Mouse (Mus musculus) liver, adult 2 months (tissue): ENCODE data around the gene Nim1k. TPM values are rescaled to one million over a fixed set of nuclear protein-coding genes. Genes with fewer than 3 reads are reported as not detected.

Source experiments
- DNase-seq: peaks from one replicate; pipeline ENCODE4 v3.0.0-alpha.2; 2011; ENCODE audit warnings: low read depth, low spot score; ENCODE audit errors: extremely low read depth
- H3K27ac ChIP-seq: fragments of 200-500 bp; replicated peaks from 2 replicates; pipeline ENCODE4 v1.5.1; 2012; ENCODE audit warnings: low read depth, mild to moderate bottlenecking, control low read depth, inconsistent platforms, low read length; ENCODE audit not compliant: insufficient read depth
- H3K27me3 ChIP-seq: fragments of 200-500 bp; 2 replicates; pipeline ENCODE4 v1.6.1; 2012; ENCODE audit warnings: mild to moderate bottlenecking, moderate library complexity, low read length, inconsistent platforms; ENCODE audit not compliant: control insufficient read depth, insufficient read depth
- H3K36me3 ChIP-seq: fragments of 200-500 bp; 2 replicates; pipeline ENCODE4 v1.6.1; 2012; ENCODE audit warnings: low read length, inconsistent platforms; ENCODE audit not compliant: control insufficient read depth, insufficient read depth
- H3K4me1 ChIP-seq: fragments of 200-500 bp; 2 replicates; pipeline ENCODE4 v1.6.1; 2011; ENCODE audit warnings: low read length; ENCODE audit not compliant: control insufficient read depth, insufficient read depth
- H3K4me3 ChIP-seq: fragments of 200-500 bp; 2 replicates; pipeline ENCODE4 v1.5.1; 2011; ENCODE audit warnings: low read depth, mild to moderate bottlenecking, control low read depth, low read length, moderate library complexity; ENCODE audit not compliant: insufficient read depth
- H3K79me2 ChIP-seq: fragments of 200-500 bp; 2 replicates; pipeline ENCODE4 v1.6.1; 2012; ENCODE audit warnings: inconsistent platforms, mild to moderate bottlenecking, low read length, moderate library complexity; ENCODE audit not compliant: control insufficient read depth, insufficient read depth
- H3K9ac ChIP-seq: fragments of 200-500 bp; 2 replicates; pipeline ENCODE4 v1.6.1; 2012; ENCODE audit warnings: low read depth, mild to moderate bottlenecking, control low read depth, inconsistent platforms, low read length
- CTCF ChIP-seq: fragments of 200-500 bp; IDR thresholded peaks from 2 replicates; pipeline ENCODE4 v1.5.1; 2011; ENCODE audit warnings: low read depth, low read length, control low read depth
- POLR2A ChIP-seq: fragments of 200-500 bp; IDR thresholded peaks from 2 replicates; pipeline ENCODE4 v1.6.1; 2011; ENCODE audit warnings: low read length, control low read depth; ENCODE audit not compliant: insufficient read depth; ENCODE audit errors: extremely low read depth
- WGBS: fragments of 180-500 bp; shearing (Covaris S2); methylation state at CpG from one replicate; pipeline ENCODE4 v1.1.7; 2018; 5-methylcytosine and 5-hydroxymethylcytosine counted together
- polyA plus RNA-seq: library from polyadenylated mRNA; depleted of rRNA; stranded (reverse); fragments of >200 nt; gene quantifications from 2 replicates; pipeline ENCODE4 v1.2.3, GENCODE M21; 2012
- total RNA-seq: library from RNA; depleted of rRNA; stranded (reverse); fragments of >200 nt; gene quantifications from 2 replicates; pipeline ENCODE4 v1.2.3, GENCODE M21; 2014

Gene Nim1k
- total and polyA plus RNA-seq, 2 experiments: 0.81 to 1.3 TPM

- Histone ChIP-seq H3K4me3 (no peak overlapping the region), H3K36me3 (no peaks in the 10 kb centered on the region), H3K9ac (no peak overlapping the region), H3K4me1 (no peaks in the 10 kb centered on the region; the same call in 1 of the 2 replicates), H3K27ac (no peak overlapping the region), H3K27me3 (no peaks in the 10 kb centered on the region), H3K79me2 (no peaks in the 10 kb centered on the region)
- peak; percentile 7 for DNase-seq
- no peak for TF ChIP-seq CTCF
- no peak for TF ChIP-seq POLR2A
- 52% methylated on average over 3 of the region's 3 CpGs for WGBS
Observed at GRCm38 (mm10) chr13:119754635-119755020, 1.1 kb downstream of the Nim1k start.

- no peak overlapping the region for H3K9ac ChIP-seq
- no peak for DNase-seq
- H3K4me1 ChIP-seq: no peaks in the 10 kb centered on the region; the same call in 1 of the 2 replicates
- H3K27ac ChIP-seq: no peak overlapping the region
- TF ChIP-seq CTCF: no peak
- no peak for TF ChIP-seq POLR2A
- H3K36me3 ChIP-seq: no peaks in the 10 kb centered on the region
- H3K4me3 ChIP-seq: no peak overlapping the region
- WGBS: 81% methylated on average over 9 of the region's 9 CpGs
- no peaks in the 10 kb centered on the region for H3K27me3 ChIP-seq
- no peaks in the 10 kb centered on the region for H3K79me2 ChIP-seq
Observed at GRCm38 (mm10) chr13:119753859-119754634, 1.6 kb downstream of the Nim1k start.

DNA sequence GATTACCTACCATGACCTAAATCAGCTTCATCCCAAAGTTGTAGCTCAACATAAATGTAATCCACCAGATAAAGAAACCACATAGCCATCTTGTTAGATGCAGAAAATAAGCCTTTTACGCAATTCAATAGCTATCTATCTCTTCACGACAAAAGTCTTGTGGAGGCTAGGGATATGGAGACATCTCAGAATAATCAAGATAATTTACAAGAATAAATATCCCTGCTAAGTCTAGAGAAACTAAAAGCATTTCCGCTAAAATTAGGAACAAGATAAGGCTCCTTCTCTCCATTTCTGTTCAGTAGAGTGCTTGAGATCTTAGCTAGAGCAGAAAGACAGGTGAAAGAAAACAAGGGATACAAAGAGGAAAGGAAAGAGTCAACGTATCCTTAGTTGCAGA is 8.8 kb downstream of the Nim1k start:
- H3K9ac ChIP-seq: no peak overlapping the region
- no peaks in the 10 kb centered on the region for H3K4me1 ChIP-seq
- no peaks in the 10 kb centered on the region for H3K36me3 ChIP-seq
- TF ChIP-seq POLR2A (no peak), CTCF (no peak)
- no peaks in the 10 kb centered on the region for H3K27me3 ChIP-seq
- no peak overlapping the region for H3K27ac ChIP-seq
- no peak for DNase-seq
- H3K4me3 ChIP-seq: no peak overlapping the region
- H3K79me2 ChIP-seq: peaks cover 2% of the 10 kb centered on the region; the same call in 1 of the 2 replicates
- WGBS: 91% methylated on average over 4 of the region's 4 CpGs

DNA sequence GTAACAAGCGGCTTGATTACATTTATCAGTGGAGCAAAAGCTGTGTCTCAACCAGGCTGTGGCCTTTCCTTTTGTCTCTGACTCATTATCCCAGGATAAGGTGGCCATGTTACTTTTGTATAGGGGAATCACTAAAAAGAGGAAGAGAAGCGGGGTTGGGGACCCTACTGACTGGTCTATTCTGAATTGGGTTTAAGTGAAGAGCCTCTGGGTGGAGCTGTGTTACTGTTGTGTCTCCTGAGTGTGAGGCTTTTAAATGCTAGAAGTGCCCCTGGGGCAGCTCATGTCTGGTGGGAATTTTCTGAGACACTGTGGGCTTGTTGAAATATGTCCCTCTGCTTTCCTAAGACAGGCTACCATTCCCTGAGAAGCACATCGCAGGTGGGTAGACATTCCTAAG is 12.2 kb downstream of the Nim1k start:
- Histone ChIP-seq H3K36me3 (no peaks in the 10 kb centered on the region), H3K4me1 (no peaks in the 10 kb centered on the region), H3K27me3 (no peaks in the 10 kb centered on the region), H3K4me3 (no peak overlapping the region), H3K9ac (no peak overlapping the region), H3K27ac (no peak overlapping the region), H3K79me2 (peaks cover 2% of the 10 kb centered on the region; the same call in 1 of the 2 replicates)
- no peak for TF ChIP-seq POLR2A
- TF ChIP-seq CTCF: no peak
- no peak for DNase-seq
- 76% methylated on average over 3 of the region's 3 CpGs for WGBS

- no peak overlapping the region for H3K27ac ChIP-seq
- H3K79me2 ChIP-seq: peaks cover 2% of the 10 kb centered on the region; the same call in 1 of the 2 replicates
- H3K4me1 ChIP-seq: no peaks in the 10 kb centered on the region
- no peaks in the 10 kb centered on the region for H3K27me3 ChIP-seq
- TF ChIP-seq CTCF (no peak), POLR2A (no peak)
- 85% methylated on average over 6 of the region's 6 CpGs for WGBS
- H3K4me3 ChIP-seq: no peak overlapping the region
- H3K36me3 ChIP-seq: no peaks in the 10 kb centered on the region
- no peak for DNase-seq
- H3K9ac ChIP-seq: no peak overlapping the region
Observed at GRCm38 (mm10) chr13:119742711-119743415, 12.8 kb downstream of the Nim1k start.
